Mouse (Mus musculus) CH12.LX (cell line): ENCODE measurements around the gene Coro7. TPM values are rescaled to one million over a fixed set of nuclear protein-coding genes. Genes with fewer than 3 reads are reported as not detected.

Experiments used
- DNase-seq: peaks from one replicate; pipeline ENCODE4 v3.0.0-alpha.2; 2013; ENCODE audit errors: extremely low read depth
- H3K27ac ChIP-seq: 2 replicates; pipeline ENCODE4 v1.5.1; 2012; ENCODE audit warnings: low read depth, mild to moderate bottlenecking, control low read depth, moderate library complexity; ENCODE audit not compliant: insufficient read depth
- H3K27me3 ChIP-seq: replicated peaks from 2 replicates; pipeline ENCODE3; 2012; ENCODE audit warnings: inconsistent platforms
- H3K36me3 ChIP-seq, 2 experiments: replicated peaks in 1 of 2; 2 replicates each; pipeline versions ENCODE3 to v1.6.1; 2012; ENCODE audit warnings: inconsistent platforms in 1 of 2, low read length in 1 of 2, mild to moderate bottlenecking in 1 of 2, mixed read lengths in 1 of 2, moderate library complexity in 1 of 2; ENCODE audit not compliant: control insufficient read depth in 1 of 2, insufficient read depth in 1 of 2
- H3K4me1 ChIP-seq, 2 experiments: 2 replicates each; pipeline ENCODE4 v1.6.1; 2012; ENCODE audit warnings: inconsistent platforms in 1 of 2, moderate library complexity in 1 of 2; ENCODE audit not compliant: insufficient read depth in 2 of 2, control insufficient read depth in 1 of 2
- H3K4me2 ChIP-seq: 2 replicates; pipeline ENCODE4 v1.6.1; 2012; ENCODE audit warnings: low read depth, mild to moderate bottlenecking, control low read depth; ENCODE audit not compliant: poor library complexity, insufficient read depth, severe bottlenecking
- H3K4me3 ChIP-seq, 3 experiments: fragments of 150-350 bp in 1 of 3; sonication (generic) in 1 of 3; replicated peaks in 1 of 3; 2 replicates each; pipeline versions ENCODE3 to v1.5.1; 2011 to 2012; ENCODE audit warnings: low read depth in 2 of 3, low read length in 2 of 3, mild to moderate bottlenecking in 2 of 3, moderate library complexity in 2 of 3, control low read depth in 1 of 3, improper control_type of control experiment in 1 of 3, inconsistent platforms in 1 of 3, mixed read lengths in 1 of 3; ENCODE audit not compliant: poor library complexity in 1 of 3
- H3K79me2 ChIP-seq: replicated peaks from 2 replicates; pipeline ENCODE4 v1.6.1; 2012; ENCODE audit warnings: mild to moderate bottlenecking, moderate library complexity; ENCODE audit not compliant: control insufficient read depth, poor library complexity, insufficient read depth, severe bottlenecking; ENCODE audit errors: extremely low read depth
- H3K9ac ChIP-seq: 2 replicates; pipeline ENCODE4 v1.6.1; 2012; ENCODE audit warnings: low read depth, mild to moderate bottlenecking, control low read depth, moderate library complexity; ENCODE audit not compliant: insufficient read depth
- H3K9me3 ChIP-seq: replicated peaks from 2 replicates; pipeline ENCODE3; 2012; ENCODE audit warnings: low read length, inconsistent platforms, mixed read lengths
- BHLHE40 ChIP-seq: IDR thresholded peaks from 2 replicates; pipeline ENCODE4 v1.6.1; 2011; ENCODE audit warnings: mild to moderate bottlenecking, low read depth, low read length, improper control_type of control experiment
- CHD2 ChIP-seq: IDR thresholded peaks from 2 replicates; pipeline ENCODE4 v1.6.1; 2011; ENCODE audit warnings: low read length, improper control_type of control experiment
- CTCF ChIP-seq, 2 experiments: IDR thresholded peaks in 1 of 2; conservative IDR thresholded peaks in 1 of 2; 2 replicates each; pipeline ENCODE4 v1.5.1; 2011 to 2012; ENCODE audit warnings: low read depth in 2 of 2, low read length in 2 of 2, improper control_type of control experiment in 1 of 2, inconsistent platforms in 1 of 2, mild to moderate bottlenecking in 1 of 2, moderate library complexity in 1 of 2
- ELF1 ChIP-seq: IDR thresholded peaks from 2 replicates; pipeline ENCODE4 v1.6.1; 2014; ENCODE audit warnings: low read depth, mild to moderate bottlenecking, inconsistent platforms, low read length, improper control_type of control experiment
- EP300 ChIP-seq: IDR thresholded peaks from 2 replicates; pipeline ENCODE4 v1.6.1; 2011; ENCODE audit warnings: low read length, improper control_type of control experiment
- MAZ ChIP-seq: IDR thresholded peaks from 2 replicates; pipeline ENCODE4 v1.6.1; 2012; ENCODE audit warnings: low read depth, mild to moderate bottlenecking, inconsistent platforms, low read length, improper control_type of control experiment, moderate library complexity
- MEF2A ChIP-seq: IDR thresholded peaks from 2 replicates; pipeline ENCODE4 v1.6.1; 2014; ENCODE audit warnings: low read depth, mild to moderate bottlenecking, inconsistent platforms, low read length, improper control_type of control experiment, borderline replicate concordance
- MXI1 ChIP-seq: IDR thresholded peaks from 2 replicates; pipeline ENCODE4 v1.6.1; 2011; ENCODE audit warnings: mild to moderate bottlenecking, low read depth, low read length, improper control_type of control experiment
- MYC ChIP-seq: IDR thresholded peaks from 2 replicates; pipeline ENCODE4 v1.6.1; 2011; ENCODE audit warnings: low read depth, mild to moderate bottlenecking, improper control_type of control experiment, low read length
- NELFE ChIP-seq: IDR thresholded peaks from 2 replicates; pipeline ENCODE4 v1.6.1; 2011; ENCODE audit warnings: low read depth, low read length, improper control_type of control experiment
- NRF1 ChIP-seq: IDR thresholded peaks from 2 replicates; pipeline ENCODE4 v1.6.1; 2014; ENCODE audit warnings: low read depth, mild to moderate bottlenecking, inconsistent platforms, low read length, improper control_type of control experiment, moderate library complexity
- PAX5 ChIP-seq: IDR thresholded peaks from 2 replicates; pipeline ENCODE4 v1.6.1; 2012; ENCODE audit warnings: low read length, inconsistent platforms, mixed read lengths
- POLR2A ChIP-seq: IDR thresholded peaks from 2 replicates; pipeline ENCODE4 v1.6.1; 2011; ENCODE audit warnings: low read depth, mild to moderate bottlenecking, improper control_type of control experiment, low read length
- RAD21 ChIP-seq: IDR thresholded peaks from 2 replicates; pipeline ENCODE4 v1.6.1; 2011; ENCODE audit warnings: low read depth, mild to moderate bottlenecking, low read length, improper control_type of control experiment, moderate library complexity
- TBP ChIP-seq: conservative IDR thresholded peaks from 2 replicates; pipeline ENCODE4 v1.6.1; 2011; ENCODE audit warnings: low read depth, low read length, improper control_type of control experiment
- TCF12 ChIP-seq: IDR thresholded peaks from 2 replicates; pipeline ENCODE4 v1.6.1; 2014; ENCODE audit warnings: low read depth, mild to moderate bottlenecking, inconsistent platforms, low read length, improper control_type of control experiment
- UBTF ChIP-seq: IDR thresholded peaks from 2 replicates; pipeline ENCODE4 v1.6.1; 2012; ENCODE audit warnings: low read depth, mild to moderate bottlenecking, inconsistent platforms, low read length, improper control_type of control experiment, moderate library complexity
- USF1 ChIP-seq: IDR thresholded peaks from 2 replicates; pipeline ENCODE4 v1.6.1; 2014; ENCODE audit warnings: low read depth, mild to moderate bottlenecking, inconsistent platforms, low read length, improper control_type of control experiment
- USF2 ChIP-seq: conservative IDR thresholded peaks from 2 replicates; pipeline ENCODE4 v1.6.1; 2011; ENCODE audit warnings: low read depth, low read length, improper control_type of control experiment
- ZC3H11A ChIP-seq: IDR thresholded peaks from 2 replicates; pipeline ENCODE4 v1.6.1; 2012; ENCODE audit warnings: low read depth, mild to moderate bottlenecking, inconsistent platforms, low read length, improper control_type of control experiment
- ZMIZ1 ChIP-seq: IDR thresholded peaks from 2 replicates; pipeline ENCODE4 v1.6.1; 2012; ENCODE audit warnings: low read depth, mild to moderate bottlenecking, inconsistent platforms, low read length, improper control_type of control experiment
- dilution Hi-C: fragments of 300-500 bp; cut with MboI; formaldehyde crosslinking; loops from 2 replicates; pipeline ENCODE4 v1.14.3; 2020; ENCODE audit warnings: low sequenced_read_pairs; ENCODE audit not compliant: extremely low pct_unique_long_range_greater_than_20kb, extremely low pct_ligation_motif_present
- in situ Hi-C: fragments of 300-500 bp; cut with MboI; formaldehyde crosslinking; loops from 3 replicates; pipeline ENCODE4 v1.14.3; 2019; ENCODE audit warnings: low sequenced_read_pairs, low pct_ligation_motif_present, low pct_unique_long_range_greater_than_20kb, mixed read lengths
- polyA plus RNA-seq: library from polyadenylated mRNA; unstranded; fragments of >175 nt; gene quantifications from 2 replicates; pipeline ENCODE4 v1.2.1, GENCODE M21; 2012; ENCODE audit warnings: low read depth; ENCODE audit not compliant: insufficient read length
- total RNA-seq, 2 experiments: library from RNA; depleted of rRNA; stranded (reverse); fragments of 300-350 nt in 1 of 2; fragments of >200 nt in 1 of 2; gene quantifications; 2 replicates each; pipeline ENCODE4 v1.2.3; 2012 to 2014

Gene Coro7
- total and polyA plus RNA-seq, 3 experiments = 5.7 to 40.2 (median 20.0) TPM

- H3K79me2 ChIP-seq = no peaks in the 10 kb centered on the region
- TF ChIP-seq NELFE (no peak), ELF1 (no peak), TBP (no peak), MAZ (no peak), PAX5 (no peak), UBTF (no peak), USF2 (no peak), USF1 (no peak), ZC3H11A (no peak), MYC (no peak), BHLHE40 (no peak), MEF2A (no peak), NRF1 (no peak), POLR2A (no peak), ZMIZ1 (no peak), CTCF (conservative IDR thresholded peaks at IDR 0.05 in 1 of 2, IDR thresholded peaks at IDR 0.05 in 1 of 2; ENCODE audit: low read depth in 2 of 2, low read length in 2 of 2) (no peak), MXI1 (no peak), EP300 (no peak)
- no peak overlapping the region for H3K4me2 ChIP-seq
- no peaks in the 10 kb centered on the region for H3K27me3 ChIP-seq
- no peak for DNase-seq
- H3K36me3 ChIP-seq = peaks cover 0 to 9% of the 10 kb centered on the region in 2 experiments
- no peaks in the 10 kb centered on the region for H3K9me3 ChIP-seq
- dilution Hi-C loops (no loop called here), in situ Hi-C loops (no loop called here)
- no peak overlapping the region for H3K9ac ChIP-seq
- no peak overlapping the region for H3K4me3 ChIP-seq
- peaks cover 5 to 7% of the 10 kb centered on the region in 2 experiments; a peak in 3 of 4 replicates for H3K4me1 ChIP-seq
- no peak overlapping the region for H3K27ac ChIP-seq
These were observed 74.0 kb downstream of the Coro7 start for GRCm38 (mm10) chr16:4605514-4606131.

GRCm38 (mm10) chr16:4604293-4604837 lies 75.2 kb downstream of the Coro7 start:
- TF ChIP-seq TCF12 (no peak), CHD2 (no peak), UBTF (no peak), RAD21 (no peak), EP300 (no peak)
- TF ChIP-seq, all 38 proteins: peak for 0
- Histone ChIP-seq H3K4me2 (no peak overlapping the region), H3K4me1 (peaks cover 5 to 7% of the 10 kb centered on the region in 2 experiments; a peak in 3 of 4 replicates), H3K27ac (no peak overlapping the region), H3K79me2 (no peaks in the 10 kb centered on the region), H3K36me3 (peaks cover 0 to 7% of the 10 kb centered on the region in 2 experiments), H3K27me3 (no peaks in the 10 kb centered on the region), H3K9ac (no peak overlapping the region), H3K4me3 (no peak overlapping the region), H3K9me3 (no peaks in the 10 kb centered on the region)
- dilution Hi-C loops (no loop called here), in situ Hi-C loops (no loop called here)
- DNase-seq = no peak
